Mouse (Mus musculus) liver, postnatal 0 days (tissue): ENCODE measurements around the gene Grik1. TPM values are rescaled to one million over a fixed set of nuclear protein-coding genes. Genes with fewer than 3 reads are reported as not detected.

Experiments used
- ATAC-seq: fragments of 200-750 bp; cut with Nextera tagmentation; 2 replicates; pipeline ENCODE4 v1.8.0; 2017; ENCODE audit warnings: mild to moderate bottlenecking, moderate library complexity
- DNase-seq: peaks from one replicate; pipeline ENCODE4 v3.0.0-alpha.2; 2016
- H3K27ac ChIP-seq: fragments of 300-500 bp; sonication (generic); 2 replicates; pipeline ENCODE4 v1.5.1; 2014; ENCODE audit warnings: antibody characterized with exemption, moderate library complexity, mild to moderate bottlenecking, low read depth
- H3K27me3 ChIP-seq: fragments of 300-500 bp; sonication (generic); 2 replicates; pipeline ENCODE4 v1.6.1; 2014; ENCODE audit warnings: low read length, control low read depth, mixed read lengths; ENCODE audit not compliant: insufficient read depth
- H3K36me3 ChIP-seq: fragments of 300-500 bp; sonication (generic); replicated peaks from 2 replicates; pipeline ENCODE4 v1.6.1; 2014; ENCODE audit warnings: mild to moderate bottlenecking, control low read depth, low read length, moderate library complexity, mixed read lengths; ENCODE audit not compliant: insufficient read depth
- H3K4me1 ChIP-seq: fragments of 300-500 bp; sonication (generic); 2 replicates; pipeline ENCODE4 v1.6.1; 2014; ENCODE audit warnings: antibody characterized with exemption, mild to moderate bottlenecking, control low read depth; ENCODE audit not compliant: insufficient read depth
- H3K4me2 ChIP-seq: fragments of 300-500 bp; sonication (generic); 2 replicates; pipeline ENCODE4 v1.6.1; 2014; ENCODE audit warnings: low read depth, mild to moderate bottlenecking, low read length, moderate library complexity, mixed read lengths
- H3K4me3 ChIP-seq: fragments of 300-500 bp; sonication (generic); 2 replicates; pipeline ENCODE4 v1.5.1; 2014; ENCODE audit warnings: low read depth, low read length
- H3K9ac ChIP-seq: fragments of 300-500 bp; sonication (generic); replicated peaks from 2 replicates; pipeline ENCODE4 v1.6.1; 2014; ENCODE audit warnings: mild to moderate bottlenecking, moderate library complexity
- H3K9me3 ChIP-seq: fragments of 300-500 bp; sonication (generic); 2 replicates; pipeline ENCODE4 v1.6.1; 2016; ENCODE audit warnings: mild to moderate bottlenecking, control low read depth, low read length, mixed read lengths
- CTCF ChIP-seq: sonication (generic); IDR thresholded peaks from 2 replicates; pipeline ENCODE4 v1.5.1; 2016; ENCODE audit warnings: antibody characterized with exemption, low read depth
- EP300 ChIP-seq: IDR thresholded peaks from 2 replicates; pipeline ENCODE4 v1.6.1; 2016; ENCODE audit warnings: antibody characterized with exemption, low read depth, mild to moderate bottlenecking
- WGBS: fragments of 180-500 bp; shearing (Covaris S2); extraction: QIAGEN DNeasy Blood & Tissue Kit; methylation state at CpG from one replicate; pipeline ENCODE4 v1.1.7; 2014; ENCODE audit not compliant: insufficient replicate concordance; 5-methylcytosine and 5-hydroxymethylcytosine counted together
- polyA plus RNA-seq: library from polyadenylated mRNA; unstranded; fragments of >200 nt; fragmentation: Nextera tagmentation; extraction: Ambion mirVana; gene quantifications from 2 replicates; pipeline ENCODE4 v1.2.1, GENCODE M21; 2015

The Grik1 gene
- polyA plus RNA-seq, 1 experiment from 2014 or later: not detected

GRCm38 (mm10) chr16:87961419-87961818 is 328.6 kb downstream of the Grik1 start:
- no peak overlapping the region for H3K9ac ChIP-seq
- H3K4me3 ChIP-seq: no peak overlapping the region
- no peaks in the 10 kb centered on the region for H3K36me3 ChIP-seq
- no peak for TF ChIP-seq EP300
- no peak for TF ChIP-seq CTCF
- ATAC-seq (no peak), DNase-seq (no peak)
- no peaks in the 10 kb centered on the region for H3K4me1 ChIP-seq
- H3K9me3 ChIP-seq: no peaks in the 10 kb centered on the region
- H3K27me3 ChIP-seq: no peaks in the 10 kb centered on the region
- no peak overlapping the region for H3K27ac ChIP-seq
- no peak overlapping the region for H3K4me2 ChIP-seq
- 71% methylated on average over 6 of the region's 6 CpGs for WGBS

GRCm38 (mm10) chr16:87957449-87957848 is 332.6 kb downstream of the Grik1 start:
- Histone ChIP-seq H3K36me3 (no peaks in the 10 kb centered on the region), H3K27me3 (no peaks in the 10 kb centered on the region), H3K4me1 (no peaks in the 10 kb centered on the region), H3K4me2 (no peak overlapping the region), H3K27ac (no peak overlapping the region), H3K4me3 (no peak overlapping the region), H3K9ac (no peak overlapping the region), H3K9me3 (no peaks in the 10 kb centered on the region)
- WGBS: 78% methylated on average over 10 of the region's 10 CpGs
- no peak for DNase-seq
- no peak for TF ChIP-seq CTCF
- TF ChIP-seq EP300: no peak
- no peak for ATAC-seq

DNA sequence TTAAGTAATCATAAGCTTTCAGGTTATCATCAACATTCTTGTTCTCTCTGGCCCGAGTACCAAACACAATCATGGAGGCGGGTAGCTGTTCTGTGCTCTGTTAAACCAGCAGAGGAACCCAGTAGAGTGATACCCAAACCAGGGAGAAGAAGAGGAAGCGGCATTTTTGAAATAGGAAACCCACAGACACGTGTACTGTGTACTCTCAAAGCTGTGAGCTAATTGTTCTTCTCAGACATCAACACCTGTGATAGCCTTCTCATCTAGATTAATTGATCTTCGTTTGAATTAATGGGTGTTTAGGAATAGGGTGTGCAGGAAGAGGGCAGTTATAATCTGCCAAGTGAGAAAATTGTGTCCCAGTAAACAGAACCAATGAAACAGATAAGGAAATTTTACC is 333.9 kb downstream of the Grik1 start:
- ATAC-seq: no peak
- WGBS: 48% methylated on average over 5 of the region's 5 CpGs
- no peak for DNase-seq

DNA sequence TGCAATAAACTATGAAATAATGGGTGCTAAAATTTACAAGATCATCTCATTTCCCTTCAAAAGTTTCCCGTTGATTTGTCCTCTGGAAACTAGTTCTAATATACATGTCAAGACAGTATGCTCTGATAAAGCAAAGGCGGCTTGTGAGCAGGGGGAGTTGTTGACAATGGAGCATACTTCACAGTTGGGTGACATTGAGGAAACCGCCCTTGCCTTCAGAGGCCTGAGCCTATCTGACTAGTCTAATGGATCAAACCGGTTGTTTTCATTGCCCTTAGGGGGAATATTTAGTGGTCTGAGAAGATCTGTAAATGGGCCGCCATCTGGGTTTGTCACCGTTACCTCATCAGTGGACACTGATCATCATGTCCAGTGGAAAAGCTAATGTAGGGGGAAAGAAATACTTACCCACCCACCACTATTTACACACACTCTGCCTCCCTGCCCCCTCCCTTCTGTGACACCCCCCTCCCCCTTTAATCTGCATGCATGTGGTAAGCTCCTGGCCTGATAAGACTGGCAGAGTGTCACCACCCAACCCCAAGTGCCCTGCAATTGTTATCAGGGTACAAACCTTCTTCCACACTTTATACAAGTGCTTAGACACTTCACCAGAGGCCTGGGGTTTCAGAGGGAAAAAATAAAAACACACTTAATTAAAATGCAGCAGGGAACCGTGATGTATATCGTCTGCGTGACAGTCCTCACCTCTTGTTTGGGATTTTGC is 335.2 kb downstream of the Grik1 start:
- Histone ChIP-seq H3K36me3 (no peaks in the 10 kb centered on the region), H3K27me3 (no peaks in the 10 kb centered on the region), H3K4me1 (no peaks in the 10 kb centered on the region), H3K9ac (no peak overlapping the region), H3K9me3 (no peaks in the 10 kb centered on the region), H3K4me2 (no peak overlapping the region), H3K27ac (no peak overlapping the region), H3K4me3 (no peak overlapping the region)
- TF ChIP-seq CTCF: no peak
- TF ChIP-seq EP300: no peak
- WGBS: 72% methylated on average over 9 of the region's 9 CpGs
- no peak for DNase-seq
- no peak for ATAC-seq

More for the DNA sequence above, 333.9 kb downstream of the Grik1 start:
- Histone ChIP-seq H3K27ac (no peak overlapping the region), H3K36me3 (no peaks in the 10 kb centered on the region), H3K9me3 (no peaks in the 10 kb centered on the region), H3K9ac (no peak overlapping the region), H3K27me3 (no peaks in the 10 kb centered on the region), H3K4me2 (no peak overlapping the region), H3K4me3 (no peak overlapping the region), H3K4me1 (no peaks in the 10 kb centered on the region)
- no peak for TF ChIP-seq EP300
- TF ChIP-seq CTCF: no peak

DNA sequence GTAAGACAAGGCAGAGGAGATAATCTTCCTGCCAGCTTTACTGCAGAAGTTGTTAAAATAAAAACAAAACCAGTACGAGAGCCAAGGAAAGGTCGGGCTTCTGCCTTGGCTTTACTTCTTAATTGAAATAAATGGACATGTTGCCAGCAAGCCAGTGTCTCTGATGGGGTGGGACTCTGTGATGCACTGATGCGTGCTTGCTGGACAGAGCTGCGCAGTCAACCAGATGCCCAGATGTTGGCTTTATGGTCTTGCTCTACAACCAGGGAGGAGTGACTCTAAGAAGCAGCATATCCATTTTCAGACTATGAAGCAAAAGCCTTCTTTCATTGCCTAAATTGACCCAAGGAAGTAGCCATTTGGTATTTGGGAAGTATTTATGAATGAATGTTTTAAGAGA is 336.9 kb downstream of the Grik1 start:
- no peaks in the 10 kb centered on the region for H3K27me3 ChIP-seq
- no peak overlapping the region for H3K27ac ChIP-seq
- no peak for ATAC-seq
- WGBS: 86% methylated on average over 4 of the region's 4 CpGs
- H3K9me3 ChIP-seq: no peaks in the 10 kb centered on the region
- no peaks in the 10 kb centered on the region for H3K4me1 ChIP-seq
- no peak for DNase-seq
- H3K36me3 ChIP-seq: no peaks in the 10 kb centered on the region
- H3K4me3 ChIP-seq: no peak overlapping the region
- TF ChIP-seq CTCF: no peak
- no peak for TF ChIP-seq EP300
- H3K9ac ChIP-seq: no peak overlapping the region
- H3K4me2 ChIP-seq: no peak overlapping the region

DNA sequence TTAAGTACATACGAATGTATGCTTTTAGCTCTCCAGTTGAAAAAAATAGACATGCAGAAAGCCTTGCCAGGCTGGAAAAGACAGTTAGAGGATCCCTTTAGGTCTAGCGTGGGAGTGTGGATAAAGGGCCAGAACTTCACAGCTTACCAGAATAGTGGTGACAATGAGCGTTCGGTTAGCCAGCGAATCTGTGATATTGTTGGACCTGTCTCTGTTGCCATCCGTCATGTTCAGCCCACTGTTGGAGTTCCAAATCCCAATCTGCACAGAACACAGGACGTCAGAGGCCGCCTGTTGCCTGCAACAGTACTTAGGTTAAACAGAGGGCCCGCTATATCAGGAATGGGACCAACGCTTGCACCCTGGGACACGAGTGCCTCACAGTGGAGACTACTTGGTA is 340.2 kb downstream of the Grik1 start:
- no peaks in the 10 kb centered on the region for H3K9me3 ChIP-seq
- H3K27me3 ChIP-seq: no peaks in the 10 kb centered on the region
- 88% methylated on average over 11 of the region's 11 CpGs for WGBS
- H3K4me2 ChIP-seq: no peak overlapping the region
- H3K4me3 ChIP-seq: no peak overlapping the region
- H3K36me3 ChIP-seq: no peaks in the 10 kb centered on the region
- H3K9ac ChIP-seq: no peak overlapping the region
- no peak for TF ChIP-seq EP300
- TF ChIP-seq CTCF: no peak
- H3K4me1 ChIP-seq: no peaks in the 10 kb centered on the region
- DNase-seq: no peak
- no peak for ATAC-seq
- no peak overlapping the region for H3K27ac ChIP-seq

DNA sequence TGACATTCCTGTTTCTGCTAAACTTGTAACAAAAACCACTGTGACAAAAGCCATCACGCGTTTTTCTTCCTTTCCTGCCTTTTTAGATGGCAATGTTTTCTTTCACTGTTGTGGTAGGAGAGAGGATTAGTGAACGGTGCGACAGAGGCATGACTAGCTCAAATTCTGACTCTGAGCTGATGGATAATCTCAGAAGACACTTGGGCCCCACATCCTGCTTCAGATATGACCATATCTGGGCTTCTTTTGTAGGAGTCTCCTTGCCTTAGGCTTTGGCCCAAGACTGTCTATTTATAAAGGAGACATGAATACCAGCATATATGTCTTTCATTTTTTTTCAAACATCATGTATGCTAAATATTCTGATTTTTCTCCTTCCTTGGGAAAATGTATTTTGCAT is 341.9 kb downstream of the Grik1 start:
- H3K27ac ChIP-seq: no peak overlapping the region

More for the DNA sequence above, 341.9 kb downstream of the Grik1 start:
- Histone ChIP-seq H3K9me3 (no peaks in the 10 kb centered on the region), H3K9ac (no peak overlapping the region), H3K27me3 (no peaks in the 10 kb centered on the region), H3K4me1 (no peaks in the 10 kb centered on the region), H3K4me3 (no peak overlapping the region), H3K4me2 (no peak overlapping the region), H3K36me3 (no peaks in the 10 kb centered on the region)
- DNase-seq (no peak), ATAC-seq (no peak)
- TF ChIP-seq CTCF (no peak), EP300 (no peak)
- 63% methylated on average over 4 of the region's 4 CpGs for WGBS
